Mouse (Mus musculus): Measurements from ENCODE around the gene Cwc22.

GRCm38 (mm10) chr2:77839587-77839986 is 106.6 kb downstream of the Cwc22 start:
- TF ChIP-seq CTCF (IDR thresholded peaks at IDR 0.05; ENCODE audit: borderline replicate concordance, control insufficient read depth, extremely low read depth, insufficient read depth, low read length, poor library complexity) (no peak), POLR2A (IDR thresholded peaks at IDR 0.05; ENCODE audit: control insufficient read depth, extremely low read depth, insufficient read depth, low read length, poor library complexity) (no peak)
